12 mouse cellular contexts compared by ENCODE assay signal in genomic region chr3:105521639-105522038, GRCm38 (mm10).
DNase-seq lines count a peak whose midpoint lies in the region; ATAC-seq and TF ChIP-seq lines count a peak whose summit lies in the region.
"Had no signal": no experiment of that assay in that cellular context is flagged by ENCODE, and none has a peak within 500 bp of the region (broad histone marks: within the 10 kb centered on the region; RNA-seq: fewer than 3 reads in every experiment).

No protein-coding gene starts in this region.

- intact Hi-C loops in left cerebral cortex, adult 2 months (cut with DNase I): loop anchor here (2.0 kb wide), 1 partner anchor 69 kb away; the partner anchor contains the start of gene Kcnd3
- intact Hi-C loops in left cerebral cortex, postnatal 36 days (cut with DNase I): no loop called here

- H3K27ac ChIP-seq in heart, embryonic 12.5 days (ENCODE audit: poor library complexity, severe bottlenecking): peak overlapping the region; percentile 70
- peak overlapping the region; percentile 84 for H3K27ac ChIP-seq in left cerebral cortex, adult 2 months
- H3K27ac ChIP-seq in small intestine, adult 2 months (ENCODE audit: insufficient read depth, low read depth, low read length): 0 out of 2 replicates have a peak overlapping the region, but pooled peaks have one; percentile 23
- H3K27ac ChIP-seq: liver, embryonic 12.5 days; lung, embryonic 15.5 days had no signal

- H3K27me3 ChIP-seq in heart, embryonic 12.5 days (replicated peaks): 0 out of 2 replicates have a peak, but pooled peaks cover 13% of the 10 kb centered on the region
- no peaks in the 10 kb centered on the region for H3K27me3 ChIP-seq in small intestine, adult 2 months (ENCODE audit: control insufficient read depth, insufficient read depth, low read length)
- H3K27me3 ChIP-seq: liver, embryonic 12.5 days; lung, embryonic 15.5 days had no signal

- peaks cover 19% of the 10 kb centered on the region for H3K4me1 ChIP-seq in heart, embryonic 12.5 days (replicated peaks)
- no peaks in the 10 kb centered on the region for H3K4me1 ChIP-seq in small intestine, adult 2 months (ENCODE audit: control insufficient read depth, insufficient read depth, insufficient read length, low read length)
- H3K4me1 ChIP-seq: lung, embryonic 15.5 days had no signal

- WGBS in heart, embryonic 12.5 days: 53% methylated on average over 4 of the region's 4 CpGs
- WGBS in small intestine, adult 2 months: 77% methylated on average over 4 of the region's 4 CpGs

- H3K36me3 ChIP-seq in heart, embryonic 12.5 days: no peaks in the 10 kb centered on the region
- H3K36me3 ChIP-seq in small intestine, adult 2 months (ENCODE audit: control insufficient read depth, insufficient read depth, low read length): no peaks in the 10 kb centered on the region
- H3K36me3 ChIP-seq: liver, embryonic 12.5 days; lung, embryonic 15.5 days had no signal

- H3K9me3 ChIP-seq in heart, embryonic 12.5 days (replicated peaks): no peaks in the 10 kb centered on the region
- H3K9me3 ChIP-seq: liver, embryonic 12.5 days; lung, embryonic 15.5 days had no signal

- no peak overlapping the region for H3K4me3 ChIP-seq in heart, embryonic 12.5 days
- H3K4me3 ChIP-seq in left cerebral cortex, adult 2 months: no peak overlapping the region
- H3K4me3 ChIP-seq in small intestine, adult 2 months (ENCODE audit: low read depth, low read length): no peak overlapping the region
- H3K4me3 ChIP-seq: liver, embryonic 12.5 days; lung, embryonic 15.5 days; myocyte had no signal

- peak overlapping the region; percentile 50 for H3K4me2 ChIP-seq in heart, embryonic 12.5 days
- H3K4me2 ChIP-seq: liver, embryonic 12.5 days; lung, embryonic 15.5 days had no signal

- no peak for TF ChIP-seq POLR2A in small intestine, adult 2 months (IDR thresholded peaks at IDR 0.05; ENCODE audit: low read depth, low read length)

- 0 out of 2 replicates have a peak, but pooled peaks have one; percentile 2 for ATAC-seq in cerebellum, adult (ENCODE audit: insufficient number of reproducible peaks, low FRiP score, low TSS enrichment)
- ATAC-seq in heart, embryonic 12.5 days (ENCODE audit: insufficient number of reproducible peaks, low FRiP score): no peak
- ATAC-seq: liver, embryonic 12.5 days had no signal

- no peak overlapping the region for H3K9ac ChIP-seq in heart, embryonic 12.5 days
- H3K9ac ChIP-seq: liver, embryonic 12.5 days; lung, embryonic 15.5 days had no signal

- no peak for TF ChIP-seq CTCF in left cerebral cortex, adult 2 months (IDR thresholded peaks at IDR 0.05)
- TF ChIP-seq CTCF in small intestine, adult 2 months (IDR thresholded peaks at IDR 0.05; ENCODE audit: extremely low read depth, insufficient read length, insufficient replicate concordance, low read depth, low read length): no peak

- no peak for DNase-seq in cerebellum, postnatal 14 days
- DNase-seq in heart, adult 9 months (ENCODE audit: low spot score in 2 of 2): no peak
- DNase-seq in left cerebral cortex, adult 2 months (ENCODE audit: extremely low spot score in 1 of 2, low spot score in 2 of 2): no peak
- no peak for DNase-seq in left cerebral cortex, postnatal 36 days (ENCODE audit: low spot score in 2 of 2)
- no peak for DNase-seq in yolk sac, embryonic 10.5 days (ENCODE audit: low spot score)
- DNase-seq: thymus, postnatal 36 days had no signal

Comparison
In these comparisons a context has a peak if more than half of its experiments do, and no peak if none do; other contexts are left out.
1. H3K27ac ChIP-seq: peak in every context shown above with its lines; median percentile 84 in left cerebral cortex, adult 2 months; 70 in heart, embryonic 12.5 days; 23 in small intestine, adult 2 months.